Mouse (Mus musculus): ENCODE measurements around the gene Olfr1487.
"Not testable (repeated sequence)": the region's sequence is repeated elsewhere in the genome, so short reads cannot be mapped to it uniquely, and the experiment has no call there.

Gene Olfr1487

DNA sequence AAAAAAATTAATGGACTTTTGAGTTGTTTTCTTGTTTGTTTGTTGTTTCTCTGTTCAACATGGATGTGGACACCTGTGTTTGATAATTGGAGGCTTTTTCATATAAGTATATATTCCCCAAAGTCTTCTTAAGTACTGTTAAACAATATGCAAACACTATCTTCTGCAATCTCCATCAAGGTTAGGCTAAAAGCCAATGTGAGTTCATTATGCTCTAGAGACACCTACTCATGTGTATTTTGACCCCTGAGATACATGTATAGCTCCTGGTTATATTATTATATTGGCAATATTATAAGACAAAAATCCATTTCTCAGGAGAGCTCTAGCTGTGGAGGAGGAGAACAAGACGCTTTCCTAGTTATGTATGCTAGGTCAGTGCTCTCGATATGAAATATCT is at the start of gene Olfr1487:
Olfr1487 (plus strand) TSS at position 301 of the 400 bp plus-strand sequence.
- not testable (repeated sequence) for DNase-seq (ENCODE audit: low spot score in 2 of 2)

DNA sequence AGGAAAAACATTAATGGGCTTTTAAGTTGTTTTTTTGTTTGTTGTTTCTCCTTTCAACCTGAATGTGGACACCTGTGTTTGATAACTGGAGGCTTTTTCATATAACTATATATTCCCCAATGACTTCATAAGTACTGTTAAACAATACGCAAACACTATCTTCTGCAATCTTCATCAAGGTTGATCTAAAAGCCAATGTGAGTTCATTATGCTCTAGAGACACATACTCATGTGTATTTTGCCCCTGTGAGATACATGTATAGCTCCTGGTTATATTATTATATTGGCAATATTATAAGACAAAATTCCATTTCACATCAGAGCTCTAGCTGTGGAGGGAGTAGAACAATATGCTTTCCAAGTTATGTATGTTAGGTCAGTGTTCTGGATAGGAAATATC is 34.0 kb upstream of the Olfr1487 start, which contains the start of gene Olfr1484:
Olfr1484 (plus strand) TSS at position 301 of the 400 bp plus-strand sequence.
- DNase-seq (ENCODE audit: low spot score in 2 of 2), result no peak

DNA sequence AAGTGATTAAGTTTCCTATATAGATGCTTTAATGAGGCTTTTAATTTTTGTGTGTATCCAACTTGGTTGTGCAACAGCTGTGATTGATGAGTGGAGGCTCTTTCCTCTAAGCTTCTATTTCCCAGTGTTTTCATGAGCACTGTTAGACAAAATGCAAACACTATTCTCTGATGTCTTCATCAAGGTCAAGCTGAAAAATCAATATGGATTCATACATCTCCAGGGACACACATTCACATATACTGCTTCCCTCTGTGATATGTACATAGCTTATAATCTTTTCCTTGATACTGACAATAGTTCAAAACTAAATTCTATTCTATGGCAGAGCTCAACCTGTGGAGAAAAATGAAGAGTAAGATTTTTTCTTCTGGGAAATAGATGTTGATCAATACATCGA is 14.1 kb downstream of the Olfr1487 start, which contains the start of gene Olfr1489:
Olfr1489 (plus strand) TSS at position 301 of the 400 bp plus-strand sequence.
- DNase-seq (ENCODE audit: low spot score in 2 of 2), result no peak

DNA sequence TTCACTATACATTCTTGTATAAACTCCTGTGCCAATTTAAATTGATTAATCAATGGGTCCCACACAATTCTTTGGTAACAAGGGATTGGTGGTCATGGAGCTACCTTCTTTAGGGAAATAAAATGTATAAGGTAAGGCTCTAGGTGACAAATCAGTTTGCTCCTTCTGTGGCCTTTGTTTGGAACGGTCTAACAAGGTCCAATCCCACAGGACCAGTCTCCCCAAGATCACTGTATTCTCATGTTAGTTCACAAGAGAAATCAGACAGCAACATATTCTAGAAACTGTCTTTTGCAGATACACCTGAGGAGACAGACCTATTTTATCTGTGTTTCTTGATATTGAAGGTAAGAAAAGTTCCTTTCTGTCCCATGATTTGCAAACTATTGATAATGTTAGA is 33.6 kb downstream of the Olfr1487 start, which contains the start of gene Olfr1490:
Olfr1490 (plus strand) TSS at position 301 of the 400 bp plus-strand sequence.
- no peak for DNase-seq (ENCODE audit: low spot score in 2 of 2)

Measured in right cerebral cortex, adult 2 months (tissue).